Mouse (Mus musculus) stomach, embryonic 14.5 days (tissue): Measurements from ENCODE around the gene Nr1h2. TPM values are rescaled to one million over a fixed set of nuclear protein-coding genes. Genes with fewer than 3 reads are reported as not detected.
A peak's percentile ranks its signal among the peaks of the same experiment; 100 is the strongest.

ENCODE experiments used
- ATAC-seq: fragments of 200-750 bp; cut with Nextera tagmentation; 2 replicates; pipeline ENCODE4 v1.8.0; 2017; ENCODE audit warnings: low read depth, moderate TSS enrichment; ENCODE audit not compliant: insufficient number of reproducible peaks, insufficient read depth, low FRiP score
- H3K27ac ChIP-seq: fragments of 300-500 bp; sonication (generic); 2 replicates; pipeline ENCODE4 v1.5.1; 2014; ENCODE audit warnings: mild to moderate bottlenecking, low read length, moderate library complexity, mixed read lengths
- H3K27me3 ChIP-seq: fragments of 300-500 bp; sonication (generic); 2 replicates; pipeline ENCODE4 v1.6.1; 2014; ENCODE audit warnings: low read length, control low read depth, mixed read lengths; ENCODE audit not compliant: control insufficient read depth, insufficient read depth
- H3K36me3 ChIP-seq: fragments of 300-500 bp; sonication (generic); 2 replicates; pipeline ENCODE4 v1.6.1; 2014; ENCODE audit warnings: mild to moderate bottlenecking, control low read depth, low read length, moderate library complexity, mixed read lengths; ENCODE audit not compliant: control insufficient read depth, insufficient read depth
- H3K4me1 ChIP-seq: fragments of 300-500 bp; sonication (generic); 2 replicates; pipeline ENCODE4 v1.6.1; 2014; ENCODE audit warnings: low read length, control low read depth, mixed read lengths; ENCODE audit not compliant: control insufficient read depth, insufficient read depth
- H3K4me2 ChIP-seq: fragments of 300-500 bp; sonication (generic); replicated peaks from 2 replicates; pipeline ENCODE4 v1.6.1; 2014; ENCODE audit warnings: low read depth, low read length, control low read depth
- H3K4me3 ChIP-seq: fragments of 300-500 bp; sonication (generic); 2 replicates; pipeline ENCODE4 v1.5.1; 2014; ENCODE audit warnings: low read depth, low read length, control low read depth
- H3K9ac ChIP-seq: fragments of 300-500 bp; sonication (generic); replicated peaks from 2 replicates; pipeline ENCODE4 v1.6.1; 2014; ENCODE audit warnings: low read depth, mild to moderate bottlenecking, control low read depth, low read length, moderate library complexity, mixed read lengths
- H3K9me3 ChIP-seq: fragments of 300-500 bp; sonication (generic); 2 replicates; pipeline ENCODE4 v1.6.1; 2016; ENCODE audit warnings: low read depth, low read length, control low read depth; ENCODE audit not compliant: control insufficient read depth
- WGBS: fragments of 180-500 bp; shearing (Covaris S2); extraction: QIAGEN DNeasy Blood & Tissue Kit; methylation state at CpG from one replicate; pipeline ENCODE4 v1.1.7; 2014; 5-methylcytosine and 5-hydroxymethylcytosine counted together
- polyA plus RNA-seq: library from polyadenylated mRNA; unstranded; fragments of >200 nt; fragmentation: Nextera tagmentation; extraction: Ambion mirVana; gene quantifications from 2 replicates; pipeline ENCODE4 v1.2.1, GENCODE M21; 2014

Gene Nr1h2
- polyA plus RNA-seq, 1 experiment from 2014 or later = 66.7 TPM

DNA sequence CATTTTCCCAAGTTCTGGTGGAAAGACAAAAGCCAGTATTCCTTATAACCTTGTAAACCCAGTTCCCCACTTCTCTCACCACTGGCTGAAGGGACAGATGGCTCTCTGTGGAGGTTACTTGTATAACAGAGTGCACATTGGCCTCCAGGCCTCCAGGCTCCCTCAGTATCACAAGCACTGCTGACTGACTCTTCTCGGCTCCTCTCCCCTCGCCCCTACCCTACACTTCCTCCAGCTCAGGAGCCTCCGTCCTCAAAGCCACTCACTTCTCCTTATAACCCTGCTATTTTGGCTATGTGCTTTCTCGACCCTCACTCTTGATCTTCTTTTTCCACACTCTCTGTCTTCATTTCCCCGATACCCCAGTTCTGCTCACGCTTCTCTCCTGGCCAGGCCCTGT lies 11.7 kb upstream of the Nr1h2 start:
- no peak overlapping the region for H3K9ac ChIP-seq
- H3K4me2 ChIP-seq = no peak overlapping the region
- no peaks in the 10 kb centered on the region for H3K36me3 ChIP-seq
- no peaks in the 10 kb centered on the region for H3K9me3 ChIP-seq
- no peak for ATAC-seq
- H3K27me3 ChIP-seq = no peaks in the 10 kb centered on the region
- H3K4me1 ChIP-seq = no peaks in the 10 kb centered on the region
- WGBS = 66% methylated on average over 6 of the region's 6 CpGs
- no peak overlapping the region for H3K4me3 ChIP-seq
- no peak overlapping the region for H3K27ac ChIP-seq

DNA sequence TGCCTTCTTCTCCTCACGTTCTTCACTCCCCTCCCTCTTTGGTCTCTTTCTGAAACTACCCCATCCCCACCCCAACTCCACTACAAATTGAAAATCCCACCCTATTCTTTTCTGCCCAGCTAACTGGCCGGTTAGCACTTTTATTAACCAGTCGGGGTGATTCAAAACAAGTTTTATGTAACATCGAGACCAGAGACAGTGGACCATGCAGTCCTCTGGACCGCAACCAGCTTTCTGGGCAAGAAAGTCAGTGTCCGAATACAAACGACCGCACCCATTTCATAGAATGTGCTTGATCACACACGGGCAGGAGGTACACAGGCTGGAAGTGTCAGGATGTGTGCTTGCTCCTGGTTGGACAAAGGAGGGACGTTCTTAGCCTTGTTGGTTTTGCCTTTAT lies 10.7 kb upstream of the Nr1h2 start:
- WGBS = 84% methylated on average over 10 of the region's 10 CpGs
- Histone ChIP-seq H3K4me3 (no peak overlapping the region), H3K4me2 (no peak overlapping the region), H3K4me1 (no peaks in the 10 kb centered on the region), H3K9me3 (no peaks in the 10 kb centered on the region), H3K27me3 (no peaks in the 10 kb centered on the region), H3K9ac (no peak overlapping the region), H3K36me3 (no peaks in the 10 kb centered on the region), H3K27ac (no peak overlapping the region)
- ATAC-seq = no peak

DNA sequence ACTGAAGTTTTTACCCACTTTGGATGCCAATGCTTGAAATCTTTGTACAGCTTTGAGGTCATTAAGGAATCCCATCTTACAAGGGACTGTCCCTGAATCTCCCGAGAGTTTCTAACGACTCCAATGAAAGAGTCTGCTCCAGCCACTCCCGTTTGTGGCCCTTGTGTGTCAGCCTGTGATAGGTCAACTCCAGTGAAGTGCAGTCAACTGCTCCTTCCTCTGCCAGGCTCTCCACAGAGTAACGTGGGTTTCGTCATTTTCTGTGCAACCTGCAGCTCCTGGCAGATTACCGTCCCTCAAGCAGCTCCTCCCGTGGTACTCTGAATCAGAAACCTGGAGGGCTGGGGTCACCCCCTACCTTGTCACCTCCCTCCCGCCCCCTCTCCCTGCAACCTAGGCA lies 9.5 kb upstream of the Nr1h2 start:
- Histone ChIP-seq H3K4me3 (no peak overlapping the region), H3K4me2 (no peak overlapping the region), H3K27me3 (no peaks in the 10 kb centered on the region), H3K9ac (no peak overlapping the region), H3K36me3 (no peaks in the 10 kb centered on the region), H3K9me3 (no peaks in the 10 kb centered on the region), H3K4me1 (no peaks in the 10 kb centered on the region), H3K27ac (no peak overlapping the region)
- WGBS = 48% methylated on average over 8 of the region's 8 CpGs
- ATAC-seq = no peak

GRCm38 (mm10) chr7:44560435-44561400 lies 7.0 kb upstream of the Nr1h2 start:
- Histone ChIP-seq H3K27me3 (no peaks in the 10 kb centered on the region), H3K4me3 (no peak overlapping the region), H3K9ac (no peak overlapping the region), H3K4me2 (no peak overlapping the region), H3K36me3 (no peaks in the 10 kb centered on the region), H3K4me1 (no peaks in the 10 kb centered on the region), H3K27ac (no peak overlapping the region), H3K9me3 (no peaks in the 10 kb centered on the region)
- no peak for ATAC-seq
- WGBS = 52% methylated on average over 18 of the region's 18 CpGs

- no peak overlapping the region for H3K27ac ChIP-seq
These were observed 3.9 kb upstream of the Nr1h2 start for GRCm38 (mm10) chr7:44557629-44558028.

GRCm38 (mm10) chr7:44553196-44553764 lies 471 bp downstream of the Nr1h2 start:
- ATAC-seq = peak; percentile 70
- Histone ChIP-seq H3K36me3 (peaks cover 27% of the 10 kb centered on the region), H3K9ac (peak overlapping the region; percentile 52), H3K9me3 (no peaks in the 10 kb centered on the region), H3K4me2 (peak overlapping the region; percentile 73), H3K4me3 (peak overlapping the region; percentile 85), H3K4me1 (peaks cover 5% of the 10 kb centered on the region; the same call in 1 of the 2 replicates), H3K27me3 (no peaks in the 10 kb centered on the region), H3K27ac (peak overlapping the region; percentile 98)
- WGBS = 1% methylated on average over 32 of the region's 32 CpGs

More at GRCm38 (mm10) chr7:44557629-44558028, 3.9 kb upstream of the Nr1h2 start:
- Histone ChIP-seq H3K9ac (no peak overlapping the region), H3K36me3 (no peaks in the 10 kb centered on the region), H3K4me2 (no peak overlapping the region), H3K4me1 (peaks cover 5% of the 10 kb centered on the region; the same call in 1 of the 2 replicates), H3K4me3 (no peak overlapping the region), H3K9me3 (no peaks in the 10 kb centered on the region), H3K27me3 (no peaks in the 10 kb centered on the region)
- WGBS = 60% methylated on average over 2 of the region's 2 CpGs
- no peak for ATAC-seq

GRCm38 (mm10) chr7:44552141-44552908 lies 1.4 kb downstream of the Nr1h2 start:
- Histone ChIP-seq H3K4me1 (peaks cover 12% of the 10 kb centered on the region), H3K4me3 (peak overlapping the region; percentile 85; the same call in 1 of the 2 replicates), H3K9ac (no peak overlapping the region), H3K27me3 (no peaks in the 10 kb centered on the region), H3K36me3 (peaks cover 27% of the 10 kb centered on the region), H3K4me2 (peak overlapping the region; percentile 73), H3K27ac (no peak overlapping the region), H3K9me3 (no peaks in the 10 kb centered on the region)
- 84% methylated on average over 31 of the region's 31 CpGs for WGBS
- ATAC-seq = no peak

DNA sequence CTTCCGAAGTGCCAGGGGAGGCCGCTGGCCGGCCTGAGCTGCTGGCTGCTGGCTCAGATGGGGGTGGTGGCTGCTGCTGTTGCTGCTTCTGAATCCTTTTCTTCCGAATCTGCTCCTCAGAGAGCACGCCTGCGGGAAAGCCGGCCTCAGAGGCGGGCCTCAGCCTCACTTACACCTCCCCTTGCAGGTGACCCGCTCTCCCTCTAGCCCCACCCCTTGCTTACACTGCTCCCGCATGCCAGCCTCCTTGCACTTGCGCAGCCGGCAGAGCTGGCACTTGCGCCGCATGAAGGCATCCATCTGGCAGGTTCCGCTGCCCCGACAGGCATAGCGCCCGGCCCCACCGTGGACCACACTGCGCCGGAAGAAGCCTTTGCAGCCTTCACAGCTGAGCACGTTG lies 2.0 kb downstream of the Nr1h2 start:
- Histone ChIP-seq H3K9ac (no peak overlapping the region), H3K27me3 (no peaks in the 10 kb centered on the region), H3K4me1 (peaks cover 16% of the 10 kb centered on the region), H3K36me3 (peaks cover 27% of the 10 kb centered on the region), H3K4me3 (no peak overlapping the region), H3K4me2 (no peak overlapping the region), H3K27ac (no peak overlapping the region), H3K9me3 (no peaks in the 10 kb centered on the region)
- no peak for ATAC-seq
- WGBS = 79% methylated on average over 21 of the region's 22 CpGs
